Comparison of ENCODE assay signal across 8 mouse cellular contexts in genomic region chr5:33629301-33629987, GRCm38 (mm10). TPM values are rescaled to one million over a fixed set of nuclear protein-coding genes. Genes with fewer than 3 reads are reported as not detected.
DNase-seq lines count a peak whose midpoint lies in the region; ATAC-seq and TF ChIP-seq lines count a peak whose summit lies in the region.

Fam53a (minus strand) TSS chr5:33629635.
Gm9903 (plus strand) TSS chr5:33629925.

- WGBS in forebrain, embryonic 13.5 days = under 1% methylated on average over 96 of the region's 99 CpGs
- 2% methylated on average over 80 of the region's 99 CpGs for WGBS in liver, postnatal 0 days (ENCODE audit: insufficient replicate concordance)
- under 1% methylated on average over 98 of the region's 99 CpGs for WGBS in neural tube, embryonic 13.5 days

- no peaks in the 10 kb centered on the region for H3K9me3 ChIP-seq in forebrain, embryonic 13.5 days (replicated peaks)
- H3K9me3 ChIP-seq in liver, postnatal 0 days (ENCODE audit: low read length) = no peaks in the 10 kb centered on the region
- no peaks in the 10 kb centered on the region for H3K9me3 ChIP-seq in neural tube, embryonic 13.5 days

- peaks cover 4% of the 10 kb centered on the region; the same call in 1 of the 2 replicates for H3K36me3 ChIP-seq in forebrain, embryonic 13.5 days (ENCODE audit: poor library complexity, severe bottlenecking)
- no peaks in the 10 kb centered on the region for H3K36me3 ChIP-seq in liver, postnatal 0 days (replicated peaks; ENCODE audit: insufficient read depth, low read length)
- no peaks in the 10 kb centered on the region for H3K36me3 ChIP-seq in neural tube, embryonic 13.5 days

- peak within 1 kb of the TSS; percentile 79 for H3K4me3 ChIP-seq in forebrain, embryonic 13.5 days
- peak within 1 kb of the TSS; percentile 68 for H3K4me3 ChIP-seq in liver, postnatal 0 days (ENCODE audit: low read depth, low read length)
- peak within 1 kb of the TSS; percentile 72 for H3K4me3 ChIP-seq in neural tube, embryonic 13.5 days

- intact Hi-C loops in heart, postnatal 10 days (cut with DNase I) = no loop called here

- no peaks in the 10 kb centered on the region for H3K27me3 ChIP-seq in forebrain, embryonic 13.5 days
- no peaks in the 10 kb centered on the region for H3K27me3 ChIP-seq in liver, postnatal 0 days (ENCODE audit: insufficient read depth, low read length)
- H3K27me3 ChIP-seq in neural tube, embryonic 13.5 days = no peaks in the 10 kb centered on the region

- peaks cover 22% of the 10 kb centered on the region for H3K4me1 ChIP-seq in forebrain, embryonic 13.5 days
- H3K4me1 ChIP-seq in liver, postnatal 0 days (ENCODE audit: insufficient read depth) = peaks cover 23% of the 10 kb centered on the region
- peaks cover 28% of the 10 kb centered on the region for H3K4me1 ChIP-seq in neural tube, embryonic 13.5 days (replicated peaks)

- H3K9ac ChIP-seq in forebrain, embryonic 13.5 days = peak within 1 kb of the TSS; percentile 85
- H3K9ac ChIP-seq in liver, postnatal 0 days (replicated peaks) = peak within 1 kb of the TSS; percentile 88
- H3K9ac ChIP-seq in neural tube, embryonic 13.5 days = peak within 1 kb of the TSS; percentile 79

- ATAC-seq in cerebellum, adult (ENCODE audit: insufficient number of reproducible peaks, low FRiP score, low TSS enrichment) = peak; percentile 95
- peak; percentile 97 for ATAC-seq in forebrain, embryonic 13.5 days
- peak; percentile 96 for ATAC-seq in liver, postnatal 0 days
- ATAC-seq in neural tube, embryonic 13.5 days (ENCODE audit: low read depth) = peak; percentile 96

- H3K4me2 ChIP-seq in forebrain, embryonic 13.5 days = peak within 1 kb of the TSS; percentile 70
- H3K4me2 ChIP-seq in liver, postnatal 0 days (ENCODE audit: low read depth, low read length) = peak within 1 kb of the TSS; percentile 92
- peak within 1 kb of the TSS; percentile 94 for H3K4me2 ChIP-seq in neural tube, embryonic 13.5 days

- peak within 1 kb of the TSS; percentile 84 for H3K27ac ChIP-seq in forebrain, embryonic 13.5 days
- H3K27ac ChIP-seq in liver, postnatal 0 days (ENCODE audit: low read depth) = peak within 1 kb of the TSS; percentile 85
- H3K27ac ChIP-seq in neural tube, embryonic 13.5 days (replicated peaks) = peak within 1 kb of the TSS; percentile 89

- DNase-seq in ES-CJ7 (ENCODE audit: low read depth, low spot score) = peak; percentile 96
- DNase-seq in heart, postnatal 10 days = peak; percentile 100
- DNase-seq in layer of hippocampus, adult 11-12 months (ENCODE audit: low spot score) = peak; percentile 100
- DNase-seq in liver, postnatal 0 days = peak; percentile 100
- DNase-seq in telencephalon, adult 2 months (ENCODE audit: low read depth, low spot score) = peak; percentile 92

- peak; percentile 36 for TF ChIP-seq CTCF in liver, postnatal 0 days (IDR thresholded peaks at IDR 0.05; ENCODE audit: low read depth)

- TF ChIP-seq EP300 in liver, postnatal 0 days (IDR thresholded peaks at IDR 0.05; ENCODE audit: low read depth) = no peak

RNA-seq across cellular contexts. Expression of gene Fam53a, which starts in this region (rescaled TPM):
- 51.0 and 57.7 TPM in 2 replicates for polyA plus RNA-seq in forebrain, embryonic 13.5 days (2015; fragmentation: Nextera tagmentation; extraction: Ambion mirVana)
- 10 to 100 TPM; 33.5 to 34.1 TPM for total RNA-seq in heart, postnatal 10 days (2021)
- 20.5 and 21.0 TPM in 2 replicates for polyA plus RNA-seq in liver, postnatal 0 days (2015; fragmentation: Nextera tagmentation; extraction: Ambion mirVana)
- polyA plus RNA-seq in neural tube, embryonic 13.5 days (2015; fragmentation: Nextera tagmentation; extraction: Ambion mirVana) = 28.8 and 31.4 TPM in 2 replicates

RNA-seq across cellular contexts. Expression of gene Gm9903, which starts in this region (rescaled TPM):
- polyA plus RNA-seq in forebrain, embryonic 13.5 days (2015; fragmentation: Nextera tagmentation; extraction: Ambion mirVana) = 0.55 and 0.61 TPM in 2 replicates
- total RNA-seq in heart, postnatal 10 days (2021) = 1 to 10 TPM; 1.2 TPM
- polyA plus RNA-seq in liver, postnatal 0 days (2015; fragmentation: Nextera tagmentation; extraction: Ambion mirVana) = 0.06 and 0.20 TPM in 2 replicates
- polyA plus RNA-seq in neural tube, embryonic 13.5 days (2015; fragmentation: Nextera tagmentation; extraction: Ambion mirVana) = 0.71 and 0.95 TPM in 2 replicates

Comparison
In these comparisons a context has a peak if more than half of its experiments do, and no peak if none do; other contexts are left out.
1. Peak in every context shown above with its lines: DNase-seq, ATAC-seq, H3K4me3 ChIP-seq and H3K27ac ChIP-seq.